Mouse (Mus musculus): ENCODE measurements around the gene 1700003E16Rik.

The 1700003E16Rik gene

GRCm38 (mm10) chr6:83207361-83208049, 51.3 kb downstream of the 1700003E16Rik start:
- DNase-seq: no peak

DNA sequence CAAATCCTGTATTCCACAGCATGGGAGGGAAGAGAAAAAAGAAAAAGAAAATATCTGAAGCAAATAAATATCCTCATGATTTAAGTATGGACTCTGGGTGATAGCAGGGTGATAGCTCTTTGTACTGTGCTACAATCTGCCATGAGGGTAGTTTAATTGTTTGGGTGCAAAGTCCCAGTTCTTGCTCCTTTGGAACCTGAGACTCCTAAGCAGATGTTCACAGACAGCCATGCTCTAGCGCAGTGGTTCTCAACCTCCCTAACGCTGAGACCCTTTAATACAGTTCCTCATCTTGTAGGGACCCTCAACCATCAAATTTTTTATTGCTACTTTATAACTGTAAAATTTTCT, 51.8 kb downstream of the 1700003E16Rik start:
- no peak for DNase-seq

DNA sequence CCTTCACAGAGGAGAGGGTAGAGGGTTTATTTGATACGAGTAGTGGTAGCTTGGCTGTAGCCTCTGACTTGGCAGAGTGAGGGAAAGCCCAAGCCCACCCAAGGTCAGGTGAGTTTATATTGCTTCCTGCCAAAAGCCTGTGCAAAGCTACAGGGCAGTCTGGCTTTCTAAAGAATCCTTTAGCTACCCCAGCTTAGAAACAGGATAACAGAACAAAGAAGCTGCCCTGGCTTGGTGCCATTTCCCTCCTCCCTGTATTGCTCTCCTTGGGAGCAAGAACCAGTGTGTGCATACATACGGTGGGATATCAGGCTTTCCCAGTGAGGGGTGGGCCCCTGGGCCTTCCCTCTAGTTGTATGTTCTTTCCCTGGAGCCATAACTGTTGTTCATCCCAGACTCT, 54.3 kb downstream of the 1700003E16Rik start:
- no peak for DNase-seq

DNA sequence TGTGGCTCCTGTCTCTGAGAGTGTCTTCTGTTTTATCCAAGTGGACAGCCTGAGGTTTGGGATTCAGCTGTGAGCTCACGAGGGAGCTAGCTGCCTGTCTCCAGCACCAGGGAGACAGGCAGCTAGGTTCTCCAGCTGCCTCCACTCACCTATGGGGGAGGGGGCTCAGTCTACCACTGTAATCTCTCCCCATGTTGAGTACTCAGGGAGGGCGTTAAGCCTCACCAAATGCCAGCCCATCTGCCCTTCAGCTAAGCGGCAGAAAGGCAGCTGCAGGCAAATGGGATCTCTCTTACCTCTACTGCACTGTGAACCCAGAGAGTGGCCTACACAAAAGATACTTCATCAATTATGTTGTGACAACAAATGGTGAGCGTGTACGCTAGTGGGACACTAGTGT, 55.3 kb downstream of the 1700003E16Rik start:
- DNase-seq: no peak

Data from spleen, adult 18-20 months (tissue).